Mouse (Mus musculus) heart, adult 2 months (tissue): ENCODE results near the gene Dhx57. TPM values are rescaled to one million over a fixed set of nuclear protein-coding genes. Genes with fewer than 3 reads are reported as not detected.

ENCODE experiments used
- DNase-seq, 2 experiments: peaks; one replicate each; pipeline ENCODE4 v3.0.0; 2021
- H3K27ac ChIP-seq: fragments of 200-600 bp; 2 replicates; pipeline ENCODE4 v1.8.1; 2022
- H3K27me3 ChIP-seq: fragments of 200-500 bp; 2 replicates; pipeline ENCODE4 v1.6.1; 2012; ENCODE audit warnings: mild to moderate bottlenecking, low read length, inconsistent platforms, mixed read lengths; ENCODE audit not compliant: control insufficient read depth, insufficient read depth
- H3K36me3 ChIP-seq: fragments of 200-500 bp; 2 replicates; pipeline ENCODE4 v1.6.1; 2012; ENCODE audit warnings: low read length, inconsistent platforms; ENCODE audit not compliant: control insufficient read depth, insufficient read depth
- H3K4me1 ChIP-seq: fragments of 200-500 bp; 2 replicates; pipeline ENCODE4 v1.6.1; 2011; ENCODE audit warnings: low read length; ENCODE audit not compliant: control insufficient read depth, insufficient read depth
- H3K4me3 ChIP-seq: fragments of 200-600 bp; 2 replicates; pipeline ENCODE4 v1.8.1; 2022
- H3K79me2 ChIP-seq: fragments of 200-500 bp; replicated peaks from 2 replicates; pipeline ENCODE4 v1.6.1; 2012; ENCODE audit warnings: mild to moderate bottlenecking, inconsistent platforms, low read length, moderate library complexity, mixed read lengths; ENCODE audit not compliant: control insufficient read depth, insufficient read depth
- H3K9ac ChIP-seq: fragments of 200-500 bp; 2 replicates; pipeline ENCODE4 v1.6.1; 2012; ENCODE audit warnings: low read depth, mild to moderate bottlenecking, control low read depth, inconsistent platforms, low read length, mixed read lengths
- CTCF ChIP-seq: fragments of 200-600 bp; IDR thresholded peaks from 2 replicates; pipeline ENCODE4 v1.8.1; 2022; ENCODE audit warnings: antibody characterized with exemption, mild to moderate bottlenecking, moderate library complexity
- EP300 ChIP-seq: fragments of 200-500 bp; IDR thresholded peaks from 2 replicates; pipeline ENCODE4 v1.6.1; 2011; ENCODE audit warnings: low read depth, low read length, control low read depth; ENCODE audit not compliant: insufficient read depth
- POLR2A ChIP-seq: fragments of 200-500 bp; IDR thresholded peaks from 2 replicates; pipeline ENCODE4 v1.6.1; 2011; ENCODE audit warnings: mild to moderate bottlenecking, low read depth, low read length, control low read depth; ENCODE audit not compliant: insufficient read depth
- WGBS: fragments of 180-500 bp; shearing (Covaris S2); methylation state at CpG from one replicate; pipeline ENCODE4 v1.1.7; 2018; 5-methylcytosine and 5-hydroxymethylcytosine counted together
- intact Hi-C: fragments of 180-260 bp; cut with DNase I; formaldehyde crosslinking; loops from one replicate; pipeline ENCODE4 v1.15.1; 2025
- polyA plus RNA-seq: library from polyadenylated mRNA; depleted of rRNA; stranded (reverse); fragments of >200 nt; gene quantifications from 2 replicates; pipeline ENCODE4 v1.2.3, GENCODE M21; 2012
- total RNA-seq, 2 experiments: library from RNA; stranded (reverse); gene quantifications; 2 replicates each; pipeline ENCODE4 v1.2.3; 2021

Gene Dhx57
- total and polyA plus RNA-seq, 3 experiments, result 3.9 to 6.0 (median 5.4) TPM

- Histone ChIP-seq H3K79me2 (no peaks in the 10 kb centered on the region), H3K9ac (no peak overlapping the region), H3K27ac (no peak overlapping the region), H3K4me3 (no peak overlapping the region), H3K36me3 (no peaks in the 10 kb centered on the region), H3K4me1 (peaks cover 2% of the 10 kb centered on the region; the same call in 1 of the 2 replicates), H3K27me3 (no peaks in the 10 kb centered on the region)
- WGBS, result 78% methylated on average over 4 of the region's 4 CpGs
- TF ChIP-seq CTCF (no peak), EP300 (no peak), POLR2A (no peak)
- no peak for DNase-seq
- intact Hi-C loops, result no loop called here
These were observed 32.7 kb upstream of the Dhx57 start for GRCm38 (mm10) chr17:80323015-80323414.

GRCm38 (mm10) chr17:80322228-80322627 is 32.0 kb upstream of the Dhx57 start:
- intact Hi-C loops, result no loop called here
- TF ChIP-seq POLR2A (no peak), EP300 (no peak), CTCF (no peak)
- Histone ChIP-seq H3K9ac (no peak overlapping the region), H3K36me3 (no peaks in the 10 kb centered on the region), H3K4me1 (peaks cover 2% of the 10 kb centered on the region; the same call in 1 of the 2 replicates), H3K27me3 (no peaks in the 10 kb centered on the region), H3K4me3 (no peak overlapping the region), H3K79me2 (no peaks in the 10 kb centered on the region), H3K27ac (no peak overlapping the region)
- no peak for DNase-seq
- WGBS, result 52% methylated on average over 6 of the region's 6 CpGs

- Histone ChIP-seq H3K4me1 (no peaks in the 10 kb centered on the region), H3K36me3 (no peaks in the 10 kb centered on the region), H3K9ac (no peak overlapping the region), H3K79me2 (no peaks in the 10 kb centered on the region), H3K27me3 (no peaks in the 10 kb centered on the region), H3K27ac (no peak overlapping the region), H3K4me3 (no peak overlapping the region)
- 66% methylated on average over 4 of the region's 4 CpGs for WGBS
- DNase-seq, result no peak
- TF ChIP-seq CTCF (no peak), EP300 (no peak), POLR2A (no peak)
- intact Hi-C loops, result no loop called here
These were observed 22.1 kb upstream of the Dhx57 start for GRCm38 (mm10) chr17:80312405-80312804.

GRCm38 (mm10) chr17:80311761-80312160 is 21.5 kb upstream of the Dhx57 start:
- Histone ChIP-seq H3K79me2 (no peaks in the 10 kb centered on the region), H3K4me3 (no peak overlapping the region), H3K9ac (no peak overlapping the region), H3K4me1 (no peaks in the 10 kb centered on the region), H3K36me3 (no peaks in the 10 kb centered on the region), H3K27ac (no peak overlapping the region), H3K27me3 (no peaks in the 10 kb centered on the region)
- intact Hi-C loops, result no loop called here
- no peak for TF ChIP-seq CTCF
- TF ChIP-seq POLR2A, result no peak
- TF ChIP-seq EP300, result no peak
- 41% methylated on average over 9 of the region's 9 CpGs for WGBS
- DNase-seq, result no peak

DNA sequence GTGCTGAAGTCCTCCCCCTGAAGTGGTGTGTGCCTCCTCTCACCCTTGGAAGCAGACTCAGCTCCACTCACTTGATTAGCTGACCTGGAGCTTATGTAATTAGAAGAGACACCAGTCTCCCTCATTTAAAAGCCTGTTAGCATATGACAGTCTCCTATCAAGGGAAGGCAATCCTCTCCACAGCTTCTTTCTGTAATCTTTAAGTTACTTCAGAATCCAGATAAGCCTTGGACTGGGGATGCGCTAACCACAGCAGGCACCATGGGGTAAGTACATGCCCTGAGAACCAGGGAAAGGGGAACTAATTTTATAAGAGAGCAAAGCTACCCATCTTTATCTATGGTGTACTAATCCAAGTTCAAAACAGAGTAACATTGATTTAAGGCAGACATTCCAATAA is 17.0 kb upstream of the Dhx57 start, which contains the start of gene Arhgef33:
Gene Arhgef33 (plus strand): TSS at position 157 of the 400 bp plus-strand sequence.
- WGBS, result 96% methylated on average over 1 of the region's 1 CpGs

GRCm38 (mm10) chr17:80298844-80299243 is 8.6 kb upstream of the Dhx57 start:
- TF ChIP-seq POLR2A, result no peak
- TF ChIP-seq EP300, result no peak
- no peak for TF ChIP-seq CTCF
- Histone ChIP-seq H3K9ac (no peak overlapping the region), H3K27ac (no peak overlapping the region), H3K36me3 (no peaks in the 10 kb centered on the region), H3K4me3 (no peak overlapping the region), H3K27me3 (no peaks in the 10 kb centered on the region), H3K79me2 (no peaks in the 10 kb centered on the region), H3K4me1 (no peaks in the 10 kb centered on the region)
- 89% methylated on average over 5 of the region's 5 CpGs for whole genome bisulfite sequencing
- DNase-seq, result no peak
- intact Hi-C loops, result no loop called here

More for the DNA sequence above, 17.0 kb upstream of the Dhx57 start, which contains the start of gene Arhgef33:
- DNase-seq, result no peak
- H3K4me3 ChIP-seq, result no peak within 1 kb of the TSS
- H3K79me2 ChIP-seq, result no peaks in the 10 kb centered on the region
- no peak within 1 kb of the TSS for H3K9ac ChIP-seq
- no peaks in the 10 kb centered on the region for H3K36me3 ChIP-seq
- H3K27ac ChIP-seq, result no peak within 1 kb of the TSS
- intact Hi-C loops, result no loop called here
- no peaks in the 10 kb centered on the region for H3K4me1 ChIP-seq
- TF ChIP-seq CTCF (no peak), POLR2A (no peak), EP300 (no peak)
- H3K27me3 ChIP-seq, result no peaks in the 10 kb centered on the region
